Mouse (Mus musculus) G1E (cell line): Measurements from ENCODE around the gene Tmem184c. TPM values are rescaled to one million over a fixed set of nuclear protein-coding genes. Genes with fewer than 3 reads are reported as not detected.

Experiments
- ATAC-seq: 2 replicates; pipeline ENCODE4 v1.8.0; 2016; ENCODE audit warnings: mild to moderate bottlenecking; ENCODE audit not compliant: insufficient number of reproducible peaks, poor library complexity, low FRiP score, severe bottlenecking; ENCODE audit errors: extremely low read depth
- DNase-seq: peaks from one replicate; pipeline ENCODE4 v3.0.0; 2012; ENCODE audit warnings: low spot score
- H3K27me3 ChIP-seq: 2 replicates; pipeline ENCODE4 v1.6.1; 2012; ENCODE audit warnings: mild to moderate bottlenecking, low read length, inconsistent platforms; ENCODE audit not compliant: insufficient read depth
- H3K36me3 ChIP-seq: replicated peaks from 2 replicates; pipeline ENCODE3; 2012; ENCODE audit warnings: mild to moderate bottlenecking, inconsistent platforms
- H3K4me1 ChIP-seq: 2 replicates; pipeline ENCODE4 v1.6.1; 2012; ENCODE audit warnings: low read depth, low read length, inconsistent platforms, mixed read lengths; ENCODE audit not compliant: insufficient read depth
- H3K4me3 ChIP-seq: 2 replicates; pipeline ENCODE4 v1.5.1; 2012; ENCODE audit warnings: low read depth, mild to moderate bottlenecking, inconsistent platforms, low read length, moderate library complexity, mixed read lengths
- H3K9me3 ChIP-seq: replicated peaks from 2 replicates; pipeline ENCODE4 v1.6.1; 2012; ENCODE audit warnings: inconsistent platforms
- CTCF ChIP-seq: IDR thresholded peaks from 2 replicates; pipeline ENCODE4 v1.5.1; 2012; ENCODE audit warnings: low read depth, low read length, inconsistent platforms, mixed read lengths
- GATA1 ChIP-seq: IDR thresholded peaks from 2 replicates; pipeline ENCODE4 v1.6.1; 2012; ENCODE audit warnings: borderline replicate concordance, low read length, inconsistent platforms, mixed read lengths
- GATA2 ChIP-seq: IDR thresholded peaks from 2 replicates; pipeline ENCODE4 v1.6.1; 2012; ENCODE audit warnings: low read depth, low read length, inconsistent platforms, borderline replicate concordance
- POLR2AphosphoS5 ChIP-seq: IDR thresholded peaks from 2 replicates; pipeline ENCODE4 v1.6.1; 2012; ENCODE audit warnings: low read depth, low read length, inconsistent platforms; ENCODE audit not compliant: insufficient replicate concordance
- TAL1 ChIP-seq: conservative IDR thresholded peaks from 2 replicates; pipeline ENCODE4 v1.6.1; 2012; ENCODE audit warnings: low read depth, low read length, inconsistent platforms, mixed read lengths
- polyA plus RNA-seq: library from polyadenylated mRNA; stranded (reverse); fragments of >175 nt; gene quantifications from 2 replicates; pipeline ENCODE4 v1.2.3, GENCODE M21; 2012
- total RNA-seq, 2 experiments: library from RNA; stranded (forward) in 1 of 2; stranded (reverse) in 1 of 2; fragments of 200-1000 nt in 1 of 2; fragments of >200 nt in 1 of 2; fragmentation: Nextera tagmentation in 1 of 2; gene quantifications; 2 replicates each; pipeline ENCODE4 v1.2.3; 2014 to 2017

The Tmem184c gene
- total RNA-seq (2014; fragmentation: Nextera tagmentation) (39.1 and 55.5 TPM in 2 replicates), total RNA-seq (2017) (29.8 and 30.6 TPM in 2 replicates), polyA plus RNA-seq (4.8 and 4.9 TPM in 2 replicates)

DNA sequence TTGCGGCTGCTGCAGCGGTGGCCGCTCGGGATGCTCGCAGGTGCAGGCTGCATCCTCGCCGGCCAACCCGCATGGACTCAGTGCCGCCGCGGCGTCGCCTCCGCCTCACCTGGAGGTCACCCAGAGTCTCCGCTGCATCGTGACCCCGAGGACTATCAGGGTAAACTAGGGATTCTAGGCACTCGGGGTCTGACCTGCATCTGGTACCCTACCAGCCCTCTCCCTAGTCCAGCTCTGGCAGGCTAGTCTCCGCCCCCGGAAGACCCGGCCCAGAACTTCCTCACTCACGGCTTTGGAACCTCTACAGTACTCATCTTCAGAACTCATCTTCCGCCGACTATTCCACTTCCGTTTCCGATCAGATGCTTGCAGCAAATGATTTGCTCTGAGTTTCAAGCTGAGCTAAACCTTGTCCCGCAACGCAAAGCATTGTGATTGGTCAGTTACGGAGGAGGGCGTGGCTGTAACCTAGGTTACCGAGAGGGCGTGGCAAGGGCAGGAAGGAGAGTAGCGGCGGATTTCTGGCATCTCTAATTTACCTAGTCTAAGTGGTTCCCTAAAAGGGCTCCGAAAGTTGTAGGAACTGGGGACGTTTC is at the start of gene Tmem184c:
Tmem184c (minus strand) TSS at position 325 of the 596 bp plus-strand sequence.
- peaks cover 5% of the 10 kb centered on the region; the same call in 1 of the 2 replicates for H3K27me3 ChIP-seq
- H3K4me3 ChIP-seq = peak within 1 kb of the TSS; percentile 95
- DNase-seq = peak; percentile 89
- H3K9me3 ChIP-seq = no peaks in the 10 kb centered on the region; the same call in 1 of the 2 replicates
- ATAC-seq = peak; percentile 98
- peaks cover 17% of the 10 kb centered on the region for H3K4me1 ChIP-seq
- no peak for TF ChIP-seq GATA1
- TF ChIP-seq TAL1 = no peak
- no peak for TF ChIP-seq CTCF
- TF ChIP-seq GATA2 = no peak
- no peak for TF ChIP-seq POLR2AphosphoS5
- H3K36me3 ChIP-seq = peaks cover 14% of the 10 kb centered on the region

DNA sequence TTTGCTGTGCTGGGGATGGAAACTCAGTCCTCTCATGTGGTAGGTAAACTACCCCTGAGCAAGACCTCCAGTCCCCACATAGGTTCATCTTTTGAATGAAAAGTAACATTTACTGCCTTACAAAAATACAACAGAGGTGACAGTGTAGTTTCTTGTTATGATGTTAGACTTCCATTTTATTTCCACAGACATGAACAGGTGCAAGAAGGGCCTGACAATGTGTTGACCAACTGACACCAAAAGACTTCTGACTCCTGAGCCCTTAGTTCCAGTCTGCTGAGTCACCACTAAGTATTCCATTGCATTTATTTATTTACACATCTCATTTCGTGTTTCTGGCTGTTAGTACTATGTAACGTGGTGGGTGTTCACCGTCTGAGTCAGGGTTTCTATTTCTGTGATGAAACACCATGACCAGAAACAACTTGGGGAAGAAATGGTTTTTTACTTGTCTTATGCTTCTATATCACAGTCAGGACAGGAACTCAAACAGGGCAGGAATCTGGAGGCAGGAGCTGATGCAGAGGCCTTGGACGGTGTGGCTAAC is 49.1 kb upstream of the Tmem184c start:
- ATAC-seq = no peak
- no peaks in the 10 kb centered on the region for H3K9me3 ChIP-seq

DNA sequence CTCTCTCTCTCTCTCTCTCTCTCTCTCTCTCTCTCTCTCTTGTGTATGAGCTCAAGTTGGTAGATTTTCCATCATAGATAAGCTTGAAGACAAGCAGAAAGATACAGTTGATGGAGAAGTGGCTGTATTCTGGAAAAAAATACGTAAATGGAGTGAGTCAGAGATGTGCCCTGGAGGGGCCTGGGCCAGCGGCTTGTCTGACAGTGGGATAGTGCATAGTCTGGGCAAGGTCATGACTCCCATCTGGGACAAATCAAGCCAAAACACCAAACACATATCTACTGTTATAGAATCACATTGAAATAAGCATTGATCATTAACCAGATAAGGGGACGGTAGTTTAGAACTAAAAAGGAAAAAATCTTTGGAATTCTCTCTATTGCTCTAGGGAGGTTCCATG is 47.9 kb upstream of the Tmem184c start:
- DNase-seq = no peak
- H3K9me3 ChIP-seq = no peaks in the 10 kb centered on the region
- no peaks in the 10 kb centered on the region for H3K4me1 ChIP-seq
- H3K4me3 ChIP-seq = no peak overlapping the region
- TF ChIP-seq CTCF (no peak), GATA2 (no peak), TAL1 (no peak), POLR2AphosphoS5 (no peak), GATA1 (no peak)
- no peaks in the 10 kb centered on the region for H3K36me3 ChIP-seq
- 0 out of 2 replicates have a peak, but pooled peaks cover 2% of the 10 kb centered on the region for H3K27me3 ChIP-seq
- no peak for ATAC-seq

More for the DNA sequence above, 49.1 kb upstream of the Tmem184c start:
- Histone ChIP-seq H3K36me3 (no peaks in the 10 kb centered on the region), H3K4me1 (no peaks in the 10 kb centered on the region), H3K27me3 (0 out of 2 replicates have a peak, but pooled peaks cover 2% of the 10 kb centered on the region), H3K4me3 (no peak overlapping the region)
- TF ChIP-seq POLR2AphosphoS5 (no peak), GATA1 (no peak), TAL1 (no peak), GATA2 (no peak), CTCF (no peak)
- DNase-seq = no peak

DNA sequence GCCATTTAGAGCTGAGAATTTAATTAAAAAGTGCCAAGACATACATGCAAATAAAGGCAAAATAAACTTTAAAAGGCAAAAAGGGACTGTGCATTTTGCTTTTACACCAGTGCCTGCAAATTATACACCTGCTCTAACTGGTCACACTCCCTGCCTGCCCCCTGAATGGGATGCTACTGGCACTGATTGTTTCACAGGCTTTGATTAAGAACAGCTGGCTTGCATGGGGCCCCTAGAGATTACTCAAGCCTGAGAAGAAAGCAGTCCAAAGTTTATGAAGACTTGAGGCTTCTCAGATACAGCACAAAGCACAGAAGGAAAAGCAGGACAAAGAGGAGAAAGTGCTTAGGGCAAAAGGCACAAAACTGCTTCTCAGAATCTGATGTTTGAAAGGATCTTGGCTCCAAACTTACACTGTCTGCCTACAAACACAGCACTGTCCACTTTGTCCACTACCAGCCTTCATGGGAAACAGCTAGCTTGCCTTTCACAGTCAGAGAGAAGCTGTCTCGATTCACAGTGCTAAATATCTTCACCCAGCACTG is 40.2 kb upstream of the Tmem184c start:
- DNase-seq (no peak), ATAC-seq (no peak)
- H3K27me3 ChIP-seq = no peaks in the 10 kb centered on the region
- H3K9me3 ChIP-seq = no peaks in the 10 kb centered on the region
- no peak for TF ChIP-seq GATA2
- no peak for TF ChIP-seq POLR2AphosphoS5
- no peak for TF ChIP-seq CTCF
- TF ChIP-seq TAL1 = no peak
- no peak for TF ChIP-seq GATA1
- H3K4me3 ChIP-seq = no peak overlapping the region
- H3K4me1 ChIP-seq = no peaks in the 10 kb centered on the region
- H3K36me3 ChIP-seq = no peaks in the 10 kb centered on the region

DNA sequence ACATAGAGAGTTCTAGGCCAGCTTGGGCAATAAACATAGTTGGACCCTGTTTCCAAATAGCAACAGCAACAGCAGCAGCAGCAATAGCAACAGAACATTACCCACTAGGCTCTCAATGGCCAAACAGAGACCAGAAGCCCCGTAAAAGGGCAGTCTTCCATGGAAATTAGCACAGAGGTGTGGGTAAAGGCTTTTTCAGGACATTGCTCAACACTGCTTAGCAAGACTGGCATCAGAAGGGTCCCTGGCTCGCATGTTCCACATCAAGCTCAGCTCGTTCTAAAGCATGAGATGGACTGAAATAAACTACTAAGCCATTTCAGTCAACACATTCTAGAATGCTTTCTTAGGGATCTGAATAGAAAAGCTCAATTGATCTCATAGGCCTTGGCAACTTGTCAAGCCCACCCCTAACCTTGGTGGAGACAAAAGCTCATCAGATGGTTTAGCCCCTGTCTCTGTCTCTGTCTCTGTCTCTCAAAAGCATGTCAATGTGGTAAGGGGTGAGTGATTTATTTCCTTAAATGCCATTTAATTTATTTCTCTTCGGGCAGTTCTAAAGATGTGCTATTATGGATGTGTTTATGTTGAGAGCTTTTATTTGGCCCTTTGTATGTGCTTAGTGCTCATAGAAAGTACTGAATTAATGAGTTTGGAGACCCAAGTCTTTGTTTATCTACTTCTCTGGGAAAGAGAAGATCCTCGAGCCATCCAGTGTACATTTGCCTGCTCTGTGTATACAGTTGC is 29.8 kb upstream of the Tmem184c start:
- Histone ChIP-seq H3K27me3 (no peaks in the 10 kb centered on the region), H3K36me3 (no peaks in the 10 kb centered on the region), H3K4me3 (no peak overlapping the region), H3K9me3 (no peaks in the 10 kb centered on the region), H3K4me1 (peaks cover 7% of the 10 kb centered on the region; the same call in 1 of the 2 replicates)
- DNase-seq (no peak), ATAC-seq (no peak)
- TF ChIP-seq GATA1 (no peak), GATA2 (no peak), TAL1 (no peak), CTCF (no peak), POLR2AphosphoS5 (no peak)

DNA sequence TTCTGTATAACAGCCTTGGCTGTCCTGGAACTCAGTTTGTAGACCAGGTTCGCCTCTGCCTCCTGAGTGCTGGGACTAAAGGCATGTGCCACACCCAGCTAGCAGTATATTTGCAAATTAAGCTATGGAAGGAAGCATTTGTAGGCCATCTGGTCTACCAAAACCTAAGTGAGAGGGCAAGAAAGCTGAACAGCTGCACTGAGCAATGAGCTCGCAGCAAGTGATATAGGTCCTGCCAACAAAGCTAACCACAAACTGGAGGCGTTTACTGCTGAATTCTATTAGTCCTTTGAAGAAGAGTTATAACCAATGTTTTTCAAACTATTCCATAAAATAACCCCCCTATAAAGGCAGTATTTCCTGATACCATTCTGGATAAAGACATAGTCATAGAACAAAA is 27.1 kb upstream of the Tmem184c start:
- ATAC-seq (no peak), DNase-seq (no peak)
- Histone ChIP-seq H3K36me3 (no peaks in the 10 kb centered on the region), H3K4me3 (no peak overlapping the region), H3K9me3 (no peaks in the 10 kb centered on the region), H3K4me1 (peaks cover 7% of the 10 kb centered on the region; the same call in 1 of the 2 replicates), H3K27me3 (peaks cover 12% of the 10 kb centered on the region)
- no peak for TF ChIP-seq POLR2AphosphoS5
